10 mouse cellular contexts compared by ENCODE assay signal in genomic region chr4:68765772-68766573, GRCm38 (mm10).
DNase-seq lines count a peak whose midpoint lies in the region; ATAC-seq lines count a peak whose summit lies in the region.
"Had no signal": no experiment of that assay in that cellular context is flagged by ENCODE, and none has a peak within 500 bp of the region (broad histone marks: within the 10 kb centered on the region; RNA-seq: fewer than 3 reads in every experiment).

No protein-coding gene starts in this region.

- WGBS in midbrain, embryonic 11.5 days, result 75% methylated on average over 12 of the region's 12 CpGs
- 77% methylated on average over 12 of the region's 12 CpGs for WGBS in midbrain, embryonic 10.5 days
- 39% methylated on average over 12 of the region's 12 CpGs for WGBS in midbrain, embryonic 13.5 days

- no peak overlapping the region for H3K9ac ChIP-seq in midbrain, embryonic 11.5 days (ENCODE audit: low read length)
- no peak overlapping the region for H3K9ac ChIP-seq in midbrain, embryonic 13.5 days (replicated peaks)
- H3K9ac ChIP-seq: kidney, embryonic 15.5 days had no signal

- no peaks in the 10 kb centered on the region; the same call in 1 of the 2 replicates for H3K4me1 ChIP-seq in midbrain, embryonic 11.5 days (ENCODE audit: control insufficient read depth, insufficient read depth, low read length)
- no peaks in the 10 kb centered on the region for H3K4me1 ChIP-seq in midbrain, embryonic 10.5 days
- peaks cover 29% of the 10 kb centered on the region for H3K4me1 ChIP-seq in midbrain, embryonic 13.5 days (replicated peaks)
- H3K4me1 ChIP-seq: kidney, embryonic 15.5 days had no signal

- H3K4me3 ChIP-seq in midbrain, embryonic 11.5 days (ENCODE audit: low read depth, low read length), result no peak overlapping the region
- no peak overlapping the region for H3K4me3 ChIP-seq in midbrain, embryonic 10.5 days
- H3K4me3 ChIP-seq in midbrain, embryonic 13.5 days (replicated peaks), result no peak overlapping the region
- H3K4me3 ChIP-seq: kidney, embryonic 15.5 days had no signal

- H3K36me3 ChIP-seq in midbrain, embryonic 11.5 days (ENCODE audit: control insufficient read depth, insufficient read depth, low read length), result no peaks in the 10 kb centered on the region
- no peaks in the 10 kb centered on the region for H3K36me3 ChIP-seq in midbrain, embryonic 10.5 days
- H3K36me3 ChIP-seq in midbrain, embryonic 13.5 days, result peaks cover 11% of the 10 kb centered on the region

- H3K9me3 ChIP-seq in midbrain, embryonic 11.5 days (ENCODE audit: control insufficient read depth, low read length), result no peaks in the 10 kb centered on the region
- H3K9me3 ChIP-seq in midbrain, embryonic 10.5 days (replicated peaks), result no peaks in the 10 kb centered on the region
- no peaks in the 10 kb centered on the region; the same call in 1 of the 2 replicates for H3K9me3 ChIP-seq in midbrain, embryonic 13.5 days
- H3K9me3 ChIP-seq: kidney, embryonic 15.5 days had no signal

- ATAC-seq in midbrain, embryonic 11.5 days (ENCODE audit: low FRiP score), result peak; percentile 66
- peak; percentile 81 for ATAC-seq in midbrain, embryonic 13.5 days
- ATAC-seq: CD4-positive, CD25-positive, alpha-beta regulatory T cell, adult 4 months had no signal

- no peak for DNase-seq in midbrain, embryonic 11.5 days (ENCODE audit: low spot score, missing footprints)
- DNase-seq in midbrain, embryonic 10.5 days (ENCODE audit: low spot score), result no peak
- DNase-seq in layer of hippocampus, adult 18-20 months (ENCODE audit: low spot score in 2 of 2), result peak; percentile 66 to 82
- DNase-seq in right cerebral cortex, postnatal 4 days, result peak; percentile 31
- no peak for DNase-seq in liver
- no peak for DNase-seq in urinary bladder, adult 2 months (ENCODE audit: low spot score)
- no peak for DNase-seq in spleen, postnatal 14 days (ENCODE audit: low spot score in 2 of 2)

- no peaks in the 10 kb centered on the region for H3K27me3 ChIP-seq in midbrain, embryonic 11.5 days (ENCODE audit: control insufficient read depth, insufficient read depth, low read length)
- no peaks in the 10 kb centered on the region for H3K27me3 ChIP-seq in midbrain, embryonic 10.5 days (ENCODE audit: low read depth, poor library complexity, severe bottlenecking)
- H3K27me3 ChIP-seq in midbrain, embryonic 13.5 days, result no peaks in the 10 kb centered on the region
- H3K27me3 ChIP-seq: kidney, embryonic 15.5 days had no signal

- no peak overlapping the region for H3K4me2 ChIP-seq in midbrain, embryonic 11.5 days
- 0 out of 2 replicates have a peak overlapping the region, but pooled peaks have one; percentile 9 for H3K4me2 ChIP-seq in midbrain, embryonic 13.5 days (replicated peaks)
- H3K4me2 ChIP-seq: kidney, embryonic 15.5 days had no signal

- H3K27ac ChIP-seq in midbrain, embryonic 11.5 days (ENCODE audit: low read depth, low read length), result no peak overlapping the region
- no peak overlapping the region for H3K27ac ChIP-seq in midbrain, embryonic 10.5 days (replicated peaks)
- peak overlapping the region; percentile 65 for H3K27ac ChIP-seq in midbrain, embryonic 13.5 days
- H3K27ac ChIP-seq: kidney, embryonic 15.5 days had no signal

Comparison
In these comparisons a context has a peak if more than half of its experiments do, and no peak if none do; other contexts are left out.
1. DNase-seq: peak in layer of hippocampus, adult 18-20 months (2 of 2) and right cerebral cortex, postnatal 4 days (single experiment); none in midbrain, embryonic 11.5 days (single experiment), midbrain, embryonic 10.5 days (single experiment), liver (single experiment), urinary bladder, adult 2 months (single experiment) and spleen, postnatal 14 days (0 of 2).